Mouse (Mus musculus) frontal cortex, postnatal 10 days (tissue): Measurements from ENCODE around the gene Hcn1.

Source experiments
- DNase-seq, 2 experiments: peaks; one replicate each; pipeline ENCODE4 v3.0.0; 2022; ENCODE audit warnings: low spot score in 2 of 2, mixed read lengths in 1 of 2

The Hcn1 gene

DNA sequence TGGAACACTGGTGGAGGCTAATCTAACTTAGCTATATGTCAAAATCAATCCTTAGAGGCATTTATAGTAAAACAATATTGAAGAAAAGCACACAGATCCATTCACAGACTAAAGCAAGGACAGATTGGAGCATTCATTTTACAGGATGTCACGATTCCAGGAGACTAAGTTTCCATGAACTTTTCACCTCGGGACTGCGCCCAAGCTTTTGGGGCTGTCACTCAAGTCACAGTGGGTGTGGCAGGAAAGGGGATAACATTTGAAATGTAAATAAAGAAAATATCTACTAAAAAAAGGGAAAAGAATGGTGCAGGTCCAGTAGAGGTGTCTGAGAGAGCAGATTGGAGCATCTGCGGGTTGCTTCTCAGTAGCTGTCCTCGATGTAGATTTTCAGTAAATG is 421.3 kb downstream of the Hcn1 start:
- DNase-seq, result no peak

DNA sequence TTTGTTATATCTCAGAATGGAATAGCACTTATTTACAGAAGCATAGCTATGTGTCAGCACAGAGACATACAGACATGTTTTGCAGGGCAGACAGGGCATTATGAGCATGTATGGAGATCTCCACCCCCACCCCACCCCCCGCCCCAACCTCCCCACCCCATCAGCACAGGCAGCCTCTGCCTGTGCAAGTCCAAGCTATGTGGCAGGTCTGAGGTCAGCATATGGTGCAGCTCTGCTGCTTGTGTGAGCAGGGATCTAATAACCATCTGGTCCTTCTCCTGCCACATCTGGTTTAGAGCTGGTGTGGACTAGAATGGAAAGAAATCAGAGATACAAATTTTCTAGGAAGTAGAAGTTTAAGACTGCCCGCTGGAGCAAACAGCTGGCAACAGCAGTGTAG is 424.4 kb downstream of the Hcn1 start:
- no peak for DNase-seq

DNA sequence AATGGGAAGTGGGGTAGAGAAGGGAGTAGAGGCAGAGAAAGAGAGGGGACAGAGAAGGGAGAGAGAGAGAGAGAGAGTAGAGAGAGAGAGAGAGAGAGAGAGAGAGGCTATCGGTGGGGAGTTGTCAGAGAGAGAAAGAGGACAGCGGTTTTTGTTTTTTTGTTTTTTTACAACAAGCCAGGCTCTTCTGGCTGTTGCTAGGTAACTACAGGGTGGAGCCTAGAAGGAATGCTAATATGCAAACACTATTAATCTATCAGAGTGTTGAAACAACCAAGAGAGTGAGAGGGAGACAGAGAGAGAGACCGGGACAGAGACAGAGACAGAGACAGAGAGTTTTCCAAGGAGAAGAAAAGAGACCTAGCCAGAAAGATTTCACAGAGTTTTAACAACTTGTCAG is 425.7 kb downstream of the Hcn1 start:
- no peak for DNase-seq

DNA sequence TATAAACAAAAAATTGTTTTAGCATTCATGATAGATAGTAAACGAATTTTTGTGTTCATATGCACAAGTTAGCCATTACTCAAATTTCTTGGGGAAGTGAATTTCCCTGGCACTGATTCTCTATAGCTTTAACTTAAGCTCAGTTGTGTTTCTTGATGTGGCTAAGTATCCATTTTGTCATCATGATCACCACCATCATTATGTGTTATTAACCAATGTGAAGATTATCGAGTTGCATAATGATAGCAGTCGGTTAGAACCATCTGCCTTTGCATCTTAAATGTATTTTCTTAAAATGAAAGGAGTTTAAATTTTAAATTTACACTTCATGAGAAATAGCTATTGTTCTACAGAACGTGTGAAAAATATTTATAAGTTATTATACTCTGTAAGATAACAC is 426.5 kb downstream of the Hcn1 start:
- no peak for DNase-seq

DNA sequence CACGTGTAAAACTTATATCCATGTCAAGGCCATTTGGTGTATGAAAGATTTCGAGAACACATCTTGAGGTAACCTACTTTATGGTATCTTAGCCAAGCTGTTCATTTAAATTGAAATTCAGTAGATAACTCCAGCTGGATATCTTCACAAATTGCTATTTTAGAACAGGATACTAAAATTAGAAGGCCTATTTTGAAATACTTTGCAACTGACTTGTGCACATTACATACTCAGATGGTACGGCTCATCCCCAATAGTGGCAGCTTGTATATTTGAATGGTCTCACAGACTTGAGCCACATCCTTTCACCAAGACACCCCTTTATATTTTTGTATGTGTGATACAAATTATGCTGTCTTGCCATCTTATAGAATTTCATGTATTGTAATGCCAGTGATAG is 427.5 kb downstream of the Hcn1 start:
- no peak for DNase-seq

DNA sequence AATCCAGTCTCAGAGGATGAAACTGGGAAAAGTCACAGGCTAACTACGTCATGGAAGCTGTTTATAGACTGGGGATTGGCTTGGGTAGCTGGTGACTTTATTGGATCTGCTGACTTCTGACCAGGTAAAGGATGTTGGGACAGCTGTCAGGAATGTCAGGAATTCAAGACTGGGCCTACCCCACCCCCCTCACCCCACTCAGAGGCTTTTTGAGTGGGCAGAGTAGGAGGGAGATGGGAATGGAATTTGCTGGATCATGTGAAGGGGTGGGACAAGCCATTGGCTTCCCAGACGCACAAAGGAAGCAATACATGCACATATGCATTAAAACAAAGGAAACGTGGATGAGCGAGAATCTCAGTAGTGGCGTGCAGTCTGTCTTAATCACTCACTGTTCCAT is 433.5 kb downstream of the Hcn1 start:
- no peak for DNase-seq
